Mouse (Mus musculus) right cerebral cortex, adult 2 months (tissue): ENCODE results near the gene Slc4a8.
"Not testable (repeated sequence)": the region's sequence is repeated elsewhere in the genome, so short reads cannot be mapped to it uniquely, and the experiment has no call there.

Experiments
- DNase-seq, 2 experiments: peaks; one replicate each; pipeline ENCODE4 v3.0.0; 2021 to 2022; ENCODE audit warnings: low spot score in 2 of 2

The Slc4a8 gene

GRCm38 (mm10) chr15:100743238-100743637 is 18.3 kb upstream of the Slc4a8 start:
- no peak for DNase-seq

- no peak for DNase-seq
Measured at GRCm38 (mm10) chr15:100746478-100747120, 14.9 kb upstream of the Slc4a8 start.

GRCm38 (mm10) chr15:100747121-100747963 is 14.2 kb upstream of the Slc4a8 start:
- DNase-seq = no peak

GRCm38 (mm10) chr15:100748584-100748983 is 13.0 kb upstream of the Slc4a8 start:
- no peak for DNase-seq

GRCm38 (mm10) chr15:100749751-100750538 is 11.6 kb upstream of the Slc4a8 start:
- DNase-seq = no peak

GRCm38 (mm10) chr15:100752439-100752838 is 9.1 kb upstream of the Slc4a8 start:
- no peak for DNase-seq

GRCm38 (mm10) chr15:100753045-100753444 is 8.5 kb upstream of the Slc4a8 start:
- DNase-seq = no peak

GRCm38 (mm10) chr15:100754041-100754440 is 7.5 kb upstream of the Slc4a8 start:
- no peak for DNase-seq

GRCm38 (mm10) chr15:100754805-100755497 is 6.6 kb upstream of the Slc4a8 start:
- no peak for DNase-seq

GRCm38 (mm10) chr15:100755498-100755859 is 6.1 kb upstream of the Slc4a8 start:
- no peak for DNase-seq

- DNase-seq = no peak
Measured at GRCm38 (mm10) chr15:100755881-100756624, 5.5 kb upstream of the Slc4a8 start.

GRCm38 (mm10) chr15:100757527-100757978 is 4.0 kb upstream of the Slc4a8 start:
- DNase-seq = peak; percentile 59 to 77

- no peak for DNase-seq
Measured at GRCm38 (mm10) chr15:100759286-100759685, 2.3 kb upstream of the Slc4a8 start.

- no peak for DNase-seq
Measured at GRCm38 (mm10) chr15:100761036-100761418, 520 bp upstream of the Slc4a8 start.

- DNase-seq = no peak
Measured at GRCm38 (mm10) chr15:100762649-100763048, 1.1 kb downstream of the Slc4a8 start.

- DNase-seq = no peak
Measured at GRCm38 (mm10) chr15:100764163-100764951, 2.8 kb downstream of the Slc4a8 start.

- no peak for DNase-seq
Measured at GRCm38 (mm10) chr15:100766826-100767225, 5.3 kb downstream of the Slc4a8 start.

GRCm38 (mm10) chr15:100767851-100768250 is 6.3 kb downstream of the Slc4a8 start:
- DNase-seq = no peak

GRCm38 (mm10) chr15:100769023-100769422 is 7.5 kb downstream of the Slc4a8 start:
- not testable (repeated sequence) for DNase-seq

- DNase-seq = no peak
Measured at GRCm38 (mm10) chr15:100770338-100770737, 8.8 kb downstream of the Slc4a8 start.
